ENCODE assay signal across 11 mouse cellular contexts in the genomic region with DNA sequence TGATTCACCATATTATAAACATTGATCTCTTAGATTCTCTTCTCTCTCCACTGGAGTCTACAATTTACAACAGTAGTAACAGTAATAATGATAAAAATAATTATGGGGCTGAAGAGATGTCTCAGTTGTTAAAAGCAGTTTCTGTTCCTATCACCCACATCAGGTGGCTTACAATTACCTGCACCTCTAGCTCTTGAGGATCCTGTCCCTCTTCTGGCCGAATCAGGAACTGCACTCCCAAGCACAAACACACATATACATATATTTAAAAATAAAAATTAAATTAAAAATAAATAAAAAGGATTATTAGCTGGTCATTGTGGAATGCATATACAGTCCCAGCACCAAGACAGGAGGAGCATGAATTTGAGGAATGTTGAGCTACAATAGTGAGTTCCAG.
DNase-seq lines count a peak whose midpoint lies in the region; ATAC-seq and TF ChIP-seq lines count a peak whose summit lies in the region.
"Had no signal": no experiment of that assay in that cellular context is flagged by ENCODE, and none has a peak within 500 bp of the region (broad histone marks: within the 10 kb centered on the region; RNA-seq: fewer than 3 reads in every experiment).

No protein-coding gene starts in this region.

- intact Hi-C loops in gastrocnemius, adult 2 months (cut with DNase I): no loop called here
- intact Hi-C loops in gastrocnemius, postnatal 36 days (cut with DNase I): no loop called here
- intact Hi-C loops in left cerebral cortex, postnatal 10 days (cut with DNase I): no loop called here

- WGBS in lung, adult 2 months: 51% methylated on average over 1 of the region's 1 CpGs

- no peaks in the 10 kb centered on the region for H3K4me1 ChIP-seq in lung, adult 2 months (ENCODE audit: control insufficient read depth, insufficient read depth, low read length)
- no peaks in the 10 kb centered on the region for H3K4me1 ChIP-seq in G1E (ENCODE audit: insufficient read depth, low read depth, low read length)
- H3K4me1 ChIP-seq: heart, embryonic 10.5 days had no signal

- ATAC-seq in G1E (ENCODE audit: extremely low read depth, insufficient number of reproducible peaks, low FRiP score, poor library complexity, severe bottlenecking): no peak
- ATAC-seq: inflammation-experienced regulatory T-cells, adult 6 months had no signal

- no peak for TF ChIP-seq POLR2A in lung, adult 2 months (IDR thresholded peaks at IDR 0.05; ENCODE audit: borderline replicate concordance, extremely low read depth, low read depth, low read length)

- no peak overlapping the region for H3K27ac ChIP-seq in gastrocnemius, adult 2 months
- H3K27ac ChIP-seq: heart, embryonic 10.5 days had no signal

- TF ChIP-seq CTCF in gastrocnemius, adult 2 months (IDR thresholded peaks at IDR 0.05): peak; percentile 28; the same call in 1 of the 2 replicates
- no peak for TF ChIP-seq CTCF in lung, adult 2 months (IDR thresholded peaks at IDR 0.05; ENCODE audit: insufficient read depth, low read length)
- peak; percentile 45; the same call in 1 of the 2 replicates for TF ChIP-seq CTCF in G1E (IDR thresholded peaks at IDR 0.05; ENCODE audit: low read depth, low read length)

- H3K4me3 ChIP-seq in gastrocnemius, adult 2 months: no peak overlapping the region
- no peak overlapping the region for H3K4me3 ChIP-seq in lung, adult 2 months (replicated peaks; ENCODE audit: extremely low read depth, low read depth, low read length)
- H3K4me3 ChIP-seq in G1E (ENCODE audit: low read depth, low read length): no peak overlapping the region
- H3K4me3 ChIP-seq: erythroblast, embryonic 14.5 days; heart, embryonic 10.5 days had no signal

- no peaks in the 10 kb centered on the region for H3K36me3 ChIP-seq in G1E (replicated peaks)
- H3K36me3 ChIP-seq: heart, embryonic 10.5 days had no signal

- no peaks in the 10 kb centered on the region for H3K27me3 ChIP-seq in G1E (ENCODE audit: insufficient read depth, low read length)

- no peaks in the 10 kb centered on the region for H3K9me3 ChIP-seq in G1E (replicated peaks)
- H3K9me3 ChIP-seq: heart, embryonic 10.5 days had no signal

- DNase-seq in gastrocnemius, adult 2 months: no peak
- DNase-seq in gastrocnemius, postnatal 36 days: no peak
- DNase-seq in lung, postnatal 36 days: peak; percentile 3
- no peak for DNase-seq in lung, adult 2 months
- DNase-seq in G1E (ENCODE audit: low spot score): no peak
- DNase-seq in induced T-regulatory cell, adult 2 months (ENCODE audit: low read depth): peak; percentile 42
- DNase-seq in left cerebral cortex, postnatal 10 days (ENCODE audit: extremely low spot score in 1 of 2, low spot score in 2 of 2): no peak
- no peak for DNase-seq in frontal cortex, postnatal 36 days (ENCODE audit: low spot score in 2 of 2)

Comparison
In these comparisons a context has a peak if more than half of its experiments do, and no peak if none do; other contexts are left out.
1. DNase-seq: peak in lung, postnatal 36 days (single experiment) and induced T-regulatory cell, adult 2 months (single experiment); none in gastrocnemius, adult 2 months (single experiment), gastrocnemius, postnatal 36 days (0 of 2), lung, adult 2 months (single experiment), G1E (single experiment), left cerebral cortex, postnatal 10 days (0 of 2) and frontal cortex, postnatal 36 days (0 of 2).